Mouse (Mus musculus): Measurements from ENCODE around the gene Olfr887. TPM values are rescaled to one million over a fixed set of nuclear protein-coding genes. Genes with fewer than 3 reads are reported as not detected.

Gene Olfr887
- polyA plus RNA-seq (2016; fragmentation: Nextera tagmentation; extraction: Ambion mirVana): not detected in 2 replicates

GRCm38 (mm10) chr9:38083772-38084171, at the start of gene Olfr887:
Gene Olfr887, plus strand, starts transcription at chr9:38084072.
- H3K4me3 ChIP-seq: no peak within 1 kb of the TSS
- H3K9me3 ChIP-seq: no peaks in the 10 kb centered on the region
- H3K4me1 ChIP-seq: no peaks in the 10 kb centered on the region
- H3K36me3 ChIP-seq (replicated peaks): no peaks in the 10 kb centered on the region
- DNase-seq (ENCODE audit: low spot score): no peak
- no peaks in the 10 kb centered on the region for H3K27me3 ChIP-seq (replicated peaks; ENCODE audit: low read depth, poor library complexity, severe bottlenecking)
- 88% methylated on average over 1 of the region's 1 CpGs for WGBS
- no peak within 1 kb of the TSS for H3K27ac ChIP-seq (replicated peaks)

DNA sequence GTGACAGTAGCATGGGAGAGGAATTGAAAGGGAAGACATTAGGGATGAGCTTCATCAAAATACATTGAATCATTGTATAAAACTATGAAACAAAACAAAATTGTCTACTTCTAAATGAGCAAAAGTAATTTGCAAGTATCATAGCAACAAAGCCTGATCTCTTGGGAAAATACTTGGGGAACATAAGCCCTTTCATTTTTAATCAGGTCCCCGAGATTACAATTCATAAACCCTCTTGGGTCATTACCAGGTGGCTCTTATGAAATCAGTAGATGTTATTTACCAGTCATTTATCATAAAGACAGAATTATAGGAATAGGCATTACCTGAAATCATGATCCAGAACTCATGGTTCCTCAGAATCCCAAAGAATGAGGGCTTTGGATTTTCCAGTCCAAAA, 37.6 kb upstream of the Olfr887 start, which contains the start of gene Olfr884:
Gene Olfr884 (plus strand): TSS at position 301 of the 400 bp plus-strand sequence.
- Histone ChIP-seq H3K27me3 (replicated peaks; ENCODE audit: low read depth, poor library complexity, severe bottlenecking) (no peaks in the 10 kb centered on the region), H3K4me1 (no peaks in the 10 kb centered on the region), H3K9me3 (no peaks in the 10 kb centered on the region), H3K27ac (replicated peaks) (no peak within 1 kb of the TSS), H3K36me3 (replicated peaks) (no peaks in the 10 kb centered on the region), H3K4me3 (no peak within 1 kb of the TSS)
- WGBS: 82% methylated on average over 1 of the region's 1 CpGs
- DNase-seq (ENCODE audit: low spot score): no peak

DNA sequence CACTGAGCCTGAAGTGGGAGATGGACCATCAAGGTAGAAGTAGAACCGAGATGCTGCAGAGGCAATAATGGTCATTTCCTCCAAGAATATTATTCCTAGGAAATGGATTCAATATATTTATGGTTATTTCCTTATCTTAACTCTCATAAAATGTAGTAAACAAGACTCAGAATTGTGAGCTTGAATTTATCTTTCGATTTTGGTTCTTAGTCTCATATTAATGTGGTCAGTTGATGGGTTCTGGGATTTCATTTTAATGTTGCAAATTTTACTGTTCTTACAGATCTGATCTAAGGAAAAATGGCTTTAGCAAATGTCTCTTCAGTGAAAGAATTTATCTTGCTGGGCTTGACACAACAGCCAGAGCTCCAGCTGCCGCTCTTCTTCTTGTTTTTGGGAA, 22.9 kb upstream of the Olfr887 start, which contains the start of gene Olfr885:
Gene Olfr885 (plus strand): TSS at position 301 of the 400 bp plus-strand sequence.
- Histone ChIP-seq H3K27ac (replicated peaks) (no peak within 1 kb of the TSS), H3K9me3 (no peaks in the 10 kb centered on the region), H3K36me3 (replicated peaks) (no peaks in the 10 kb centered on the region), H3K27me3 (replicated peaks; ENCODE audit: low read depth, poor library complexity, severe bottlenecking) (no peaks in the 10 kb centered on the region), H3K4me1 (no peaks in the 10 kb centered on the region), H3K4me3 (no peak within 1 kb of the TSS)
- no peak for DNase-seq (ENCODE audit: low spot score)
- WGBS: 86% methylated on average over 3 of the region's 3 CpGs

- no peak within 1 kb of the TSS for H3K27ac ChIP-seq (replicated peaks)
- H3K9me3 ChIP-seq: no peaks in the 10 kb centered on the region
- DNase-seq (ENCODE audit: low spot score): no peak
- H3K27me3 ChIP-seq (replicated peaks; ENCODE audit: low read depth, poor library complexity, severe bottlenecking): no peaks in the 10 kb centered on the region
- 80% methylated on average over 1 of the region's 1 CpGs for WGBS
- no peaks in the 10 kb centered on the region for H3K4me1 ChIP-seq
- no peaks in the 10 kb centered on the region for H3K36me3 ChIP-seq (replicated peaks)
- no peak within 1 kb of the TSS for H3K4me3 ChIP-seq
Measured at GRCm38 (mm10) chr9:38107828-38108227, 24.0 kb downstream of the Olfr887 start, which contains the start of gene Olfr888. Gene Olfr888, plus strand, starts transcription at chr9:38108128.

GRCm38 (mm10) chr9:38114898-38115297, 31.0 kb downstream of the Olfr887 start, which contains the start of gene Olfr889:
Gene Olfr889, plus strand, starts transcription at chr9:38115198.
- H3K4me1 ChIP-seq: no peaks in the 10 kb centered on the region
- no peaks in the 10 kb centered on the region for H3K9me3 ChIP-seq

More at GRCm38 (mm10) chr9:38114898-38115297, 31.0 kb downstream of the Olfr887 start, which contains the start of gene Olfr889:
- Histone ChIP-seq H3K36me3 (replicated peaks) (no peaks in the 10 kb centered on the region), H3K27me3 (replicated peaks; ENCODE audit: low read depth, poor library complexity, severe bottlenecking) (no peaks in the 10 kb centered on the region), H3K4me3 (no peak within 1 kb of the TSS), H3K27ac (replicated peaks) (no peak within 1 kb of the TSS)
- DNase-seq (ENCODE audit: low spot score): no peak

Other genes starting within 250 kb of the Olfr887 start
- gene Olfr877, start 229.8 kb upstream of the Olfr887 start, polyA plus RNA-seq (2016; fragmentation: Nextera tagmentation; extraction: Ambion mirVana): not detected in 2 replicates
- not detected in 2 replicates for gene Olfr145, start 187.3 kb upstream of the Olfr887 start, polyA plus RNA-seq (2016; fragmentation: Nextera tagmentation; extraction: Ambion mirVana)
- gene Olfr878, start 166.2 kb upstream of the Olfr887 start, polyA plus RNA-seq (2016; fragmentation: Nextera tagmentation; extraction: Ambion mirVana): not detected in 2 replicates
- not detected in 2 replicates for gene Olfr881, start 92.2 kb upstream of the Olfr887 start, polyA plus RNA-seq (2016; fragmentation: Nextera tagmentation; extraction: Ambion mirVana)
- gene Olfr883, start 58.3 kb upstream of the Olfr887 start, polyA plus RNA-seq (2016; fragmentation: Nextera tagmentation; extraction: Ambion mirVana): not detected in 2 replicates
- not detected in 2 replicates for gene Olfr884, start 37.5 kb upstream of the Olfr887 start, polyA plus RNA-seq (2016; fragmentation: Nextera tagmentation; extraction: Ambion mirVana)
- gene Olfr885, start 22.8 kb upstream of the Olfr887 start, polyA plus RNA-seq (2016; fragmentation: Nextera tagmentation; extraction: Ambion mirVana): not detected in 2 replicates
- gene Olfr888, start 24.1 kb downstream of the Olfr887 start, polyA plus RNA-seq (2016; fragmentation: Nextera tagmentation; extraction: Ambion mirVana): not detected in 2 replicates
- gene Olfr889, start 31.1 kb downstream of the Olfr887 start, polyA plus RNA-seq (2016; fragmentation: Nextera tagmentation; extraction: Ambion mirVana): 0.19 and 0.26 TPM in 2 replicates
- not detected in 2 replicates for gene Olfr890, start 58.4 kb downstream of the Olfr887 start, polyA plus RNA-seq (2016; fragmentation: Nextera tagmentation; extraction: Ambion mirVana)
- not detected in 2 replicates for gene Olfr891, start 96.7 kb downstream of the Olfr887 start, polyA plus RNA-seq (2016; fragmentation: Nextera tagmentation; extraction: Ambion mirVana)
- gene Olfr893, start 124.3 kb downstream of the Olfr887 start, polyA plus RNA-seq (2016; fragmentation: Nextera tagmentation; extraction: Ambion mirVana): not detected in 2 replicates
- gene Olfr894, start 134.0 kb downstream of the Olfr887 start, polyA plus RNA-seq (2016; fragmentation: Nextera tagmentation; extraction: Ambion mirVana): not detected in 2 replicates
- gene Olfr143, start 168.7 kb downstream of the Olfr887 start, polyA plus RNA-seq (2016; fragmentation: Nextera tagmentation; extraction: Ambion mirVana): not detected in 2 replicates
- not detected in 2 replicates for gene Olfr895, start 183.8 kb downstream of the Olfr887 start, polyA plus RNA-seq (2016; fragmentation: Nextera tagmentation; extraction: Ambion mirVana)
- not detected in 2 replicates for gene Olfr896-ps1, start 207.0 kb downstream of the Olfr887 start, polyA plus RNA-seq (2016; fragmentation: Nextera tagmentation; extraction: Ambion mirVana)
- not detected in 2 replicates for gene Olfr25, start 245.0 kb downstream of the Olfr887 start, polyA plus RNA-seq (2016; fragmentation: Nextera tagmentation; extraction: Ambion mirVana)